Mouse (Mus musculus): Measurements from ENCODE around the gene Dydc1.
"Not testable (repeated sequence)": the region's sequence is repeated elsewhere in the genome, so short reads cannot be mapped to it uniquely, and the experiment has no call there.

The Dydc1 gene

GRCm38 (mm10) chr14:41072229-41072943 is at the start of gene Dydc1:
Dydc1 (plus strand) TSS chr14:41072911.
- in situ Hi-C loops (cut with MboI; ENCODE audit: low pct_unique_long_range_greater_than_20kb in 1 of 2, low sequenced_read_pairs in 2 of 2, unreplicated experiment in 1 of 2): no loop called here

- in situ Hi-C loops (cut with MboI; ENCODE audit: low pct_unique_long_range_greater_than_20kb in 1 of 2, low sequenced_read_pairs in 2 of 2, unreplicated experiment in 1 of 2): no loop called here
Observed at GRCm38 (mm10) chr14:41025087-41025486, 47.6 kb upstream of the Dydc1 start.

GRCm38 (mm10) chr14:41025594-41026284 is 47.0 kb upstream of the Dydc1 start:
- in situ Hi-C loops (cut with MboI; ENCODE audit: low pct_unique_long_range_greater_than_20kb in 1 of 2, low sequenced_read_pairs in 2 of 2, unreplicated experiment in 1 of 2): no loop called here

GRCm38 (mm10) chr14:41029303-41029702 is 43.4 kb upstream of the Dydc1 start:
- in situ Hi-C loops (cut with MboI; ENCODE audit: low pct_unique_long_range_greater_than_20kb in 1 of 2, low sequenced_read_pairs in 2 of 2, unreplicated experiment in 1 of 2): no loop called here

GRCm38 (mm10) chr14:41030989-41031513 is 41.7 kb upstream of the Dydc1 start:
- in situ Hi-C loops (cut with MboI; ENCODE audit: low pct_unique_long_range_greater_than_20kb in 1 of 2, low sequenced_read_pairs in 2 of 2, unreplicated experiment in 1 of 2): no loop called here

GRCm38 (mm10) chr14:41033135-41034110 is 39.3 kb upstream of the Dydc1 start:
- in situ Hi-C loops (cut with MboI; ENCODE audit: low pct_unique_long_range_greater_than_20kb in 1 of 2, low sequenced_read_pairs in 2 of 2, unreplicated experiment in 1 of 2): no loop called here

GRCm38 (mm10) chr14:41035146-41035798 is 37.4 kb upstream of the Dydc1 start:
- in situ Hi-C loops (cut with MboI; ENCODE audit: low pct_unique_long_range_greater_than_20kb in 1 of 2, low sequenced_read_pairs in 2 of 2, unreplicated experiment in 1 of 2): no loop called here

- in situ Hi-C loops (cut with MboI; ENCODE audit: low pct_unique_long_range_greater_than_20kb in 1 of 2, low sequenced_read_pairs in 2 of 2, unreplicated experiment in 1 of 2): no loop called here
Observed at GRCm38 (mm10) chr14:41047402-41047801, 25.3 kb upstream of the Dydc1 start.

- in situ Hi-C loops (cut with MboI; ENCODE audit: low pct_unique_long_range_greater_than_20kb in 1 of 2, low sequenced_read_pairs in 2 of 2, unreplicated experiment in 1 of 2): no loop called here
Observed at GRCm38 (mm10) chr14:41050471-41050870, 22.2 kb upstream of the Dydc1 start.

- in situ Hi-C loops (cut with MboI; ENCODE audit: low pct_unique_long_range_greater_than_20kb in 1 of 2, low sequenced_read_pairs in 2 of 2, unreplicated experiment in 1 of 2): no loop called here
Observed at GRCm38 (mm10) chr14:41052481-41052880, 20.2 kb upstream of the Dydc1 start.

GRCm38 (mm10) chr14:41053190-41053589 is 19.5 kb upstream of the Dydc1 start:
- in situ Hi-C loops (cut with MboI; ENCODE audit: low pct_unique_long_range_greater_than_20kb in 1 of 2, low sequenced_read_pairs in 2 of 2, unreplicated experiment in 1 of 2): not testable (repeated sequence)

GRCm38 (mm10) chr14:41065168-41065567 is 7.5 kb upstream of the Dydc1 start:
- in situ Hi-C loops (cut with MboI; ENCODE audit: low pct_unique_long_range_greater_than_20kb in 1 of 2, low sequenced_read_pairs in 2 of 2, unreplicated experiment in 1 of 2): no loop called here

GRCm38 (mm10) chr14:41066416-41066815 is 6.3 kb upstream of the Dydc1 start:
- in situ Hi-C loops (cut with MboI; ENCODE audit: low pct_unique_long_range_greater_than_20kb in 1 of 2, low sequenced_read_pairs in 2 of 2, unreplicated experiment in 1 of 2): no loop called here

- in situ Hi-C loops (cut with MboI; ENCODE audit: low pct_unique_long_range_greater_than_20kb in 1 of 2, low sequenced_read_pairs in 2 of 2, unreplicated experiment in 1 of 2): no loop called here
Observed at GRCm38 (mm10) chr14:41069108-41069507, 3.6 kb upstream of the Dydc1 start, which contains the start of gene Dydc2. Dydc2 (minus strand) TSS chr14:41069208.

GRCm38 (mm10) chr14:41070343-41070742 is 2.4 kb upstream of the Dydc1 start:
- in situ Hi-C loops (cut with MboI; ENCODE audit: low pct_unique_long_range_greater_than_20kb in 1 of 2, low sequenced_read_pairs in 2 of 2, unreplicated experiment in 1 of 2): no loop called here

GRCm38 (mm10) chr14:41072944-41073275 is 199 bp downstream of the Dydc1 start:
- in situ Hi-C loops (cut with MboI; ENCODE audit: low pct_unique_long_range_greater_than_20kb in 1 of 2, low sequenced_read_pairs in 2 of 2, unreplicated experiment in 1 of 2): no loop called here

GRCm38 (mm10) chr14:41082408-41082807 is 9.7 kb downstream of the Dydc1 start:
- in situ Hi-C loops (cut with MboI; ENCODE audit: low pct_unique_long_range_greater_than_20kb in 1 of 2, low sequenced_read_pairs in 2 of 2, unreplicated experiment in 1 of 2): no loop called here

- in situ Hi-C loops (cut with MboI; ENCODE audit: low pct_unique_long_range_greater_than_20kb in 1 of 2, low sequenced_read_pairs in 2 of 2, unreplicated experiment in 1 of 2): no loop called here
Observed at GRCm38 (mm10) chr14:41087509-41087908, 14.8 kb downstream of the Dydc1 start.

Data from mouse embryonic stem cell (cell line).